Comparison of ENCODE assay signal across 8 mouse cellular contexts in the genomic region with DNA sequence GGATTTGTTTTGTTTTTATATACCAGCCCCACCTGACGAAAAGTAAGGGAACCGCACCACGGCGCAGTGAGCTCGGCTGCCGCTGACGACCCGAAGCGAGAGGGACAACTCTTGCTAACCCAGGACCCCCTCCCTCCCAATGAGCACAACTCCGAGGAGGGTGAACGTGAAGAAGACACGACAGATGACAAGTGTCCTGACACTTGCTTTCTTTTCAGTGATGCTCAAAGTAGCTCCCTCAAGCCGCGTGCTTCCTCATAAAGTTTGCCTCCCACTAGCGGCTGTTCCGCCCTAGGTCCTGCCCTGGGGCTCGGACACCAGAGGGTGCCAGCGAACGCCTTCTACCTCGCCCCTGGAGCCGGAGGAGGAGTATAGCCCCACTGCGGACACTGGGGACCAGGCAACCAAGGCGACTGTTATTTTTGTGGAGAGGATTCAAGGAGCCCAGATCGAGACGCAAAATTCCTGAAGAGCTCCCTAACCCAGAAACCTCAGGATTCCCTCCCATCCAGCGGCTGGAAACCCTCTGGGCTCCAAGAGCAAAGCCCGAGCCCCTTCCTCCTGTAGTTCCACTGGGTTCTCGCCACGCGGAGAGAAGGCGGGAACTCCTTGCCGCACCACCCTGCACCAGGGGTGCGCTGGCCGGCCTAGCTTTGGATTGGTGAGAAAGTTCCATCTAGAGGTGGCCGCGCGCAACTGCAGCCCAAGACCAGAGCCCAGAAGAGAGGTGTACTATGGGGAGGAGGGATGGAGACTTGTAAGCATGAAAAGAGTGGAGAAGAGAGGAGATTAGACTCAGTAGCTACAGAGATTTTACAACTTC. TPM values are rescaled to one million over a fixed set of nuclear protein-coding genes. Genes with fewer than 3 reads are reported as not detected.
DNase-seq lines count a peak whose midpoint lies in the region; ATAC-seq and TF ChIP-seq lines count a peak whose summit lies in the region.

No protein-coding gene starts in this region.

- DNase-seq in c-Kit-positive CD71-positive TER-119-negative erythroid progenitor cells, embryonic 14.5 days (ENCODE audit: low read depth) = peak; percentile 56
- DNase-seq in heart, postnatal 10 days = peak; percentile 82 to 83
- DNase-seq in large intestine, adult 2 months (ENCODE audit: low read depth, low spot score) = peak; percentile 16
- DNase-seq in liver, postnatal 0 days = peak; percentile 84
- DNase-seq in testis, postnatal 10 days (ENCODE audit: low spot score) = peak; percentile 83

- peaks cover 37% of the 10 kb centered on the region for H3K4me1 ChIP-seq in E14TG2a.4 (replicated peaks; ENCODE audit: low read depth, low read length)
- H3K4me1 ChIP-seq in forebrain, embryonic 12.5 days = peaks cover 29% of the 10 kb centered on the region
- peaks cover 11% of the 10 kb centered on the region for H3K4me1 ChIP-seq in liver, postnatal 0 days (ENCODE audit: insufficient read depth)
- no peaks in the 10 kb centered on the region for H3K4me1 ChIP-seq in neural tube, embryonic 14.5 days (ENCODE audit: control insufficient read depth, insufficient read depth, low read length)

- H3K27ac ChIP-seq in forebrain, embryonic 12.5 days = no peak overlapping the region
- H3K27ac ChIP-seq in liver, postnatal 0 days (ENCODE audit: low read depth) = no peak overlapping the region
- no peak overlapping the region for H3K27ac ChIP-seq in neural tube, embryonic 14.5 days (ENCODE audit: low read depth, low read length)

- peaks cover 86% of the 10 kb centered on the region for H3K27me3 ChIP-seq in E14TG2a.4 (ENCODE audit: insufficient read depth, low read length)
- H3K27me3 ChIP-seq in forebrain, embryonic 12.5 days = peaks cover 52% of the 10 kb centered on the region
- peaks cover 50% of the 10 kb centered on the region for H3K27me3 ChIP-seq in liver, postnatal 0 days (ENCODE audit: insufficient read depth, low read length)
- peaks cover 14% of the 10 kb centered on the region for H3K27me3 ChIP-seq in neural tube, embryonic 14.5 days (ENCODE audit: control insufficient read depth, insufficient read depth, low read length)

- H3K4me3 ChIP-seq in E14TG2a.4 (replicated peaks; ENCODE audit: low read length) = peak overlapping the region; percentile 80
- peak overlapping the region; percentile 56 for H3K4me3 ChIP-seq in forebrain, embryonic 12.5 days (replicated peaks)
- H3K4me3 ChIP-seq in liver, postnatal 0 days (ENCODE audit: low read depth, low read length) = peak overlapping the region; percentile 55
- peak overlapping the region; percentile 53 for H3K4me3 ChIP-seq in neural tube, embryonic 14.5 days (ENCODE audit: low read depth, low read length)

- H3K4me2 ChIP-seq in forebrain, embryonic 12.5 days = peak overlapping the region; percentile 97
- peak overlapping the region; percentile 88 for H3K4me2 ChIP-seq in liver, postnatal 0 days (ENCODE audit: low read depth, low read length)
- peak overlapping the region; percentile 95 for H3K4me2 ChIP-seq in neural tube, embryonic 14.5 days (ENCODE audit: low read depth, low read length)

- under 1% methylated on average over 37 of the region's 37 CpGs for WGBS in forebrain, embryonic 12.5 days
- WGBS in large intestine, adult 2 months = 2% methylated on average over 37 of the region's 37 CpGs
- under 1% methylated on average over 37 of the region's 37 CpGs for WGBS in liver, postnatal 0 days (ENCODE audit: insufficient replicate concordance)
- under 1% methylated on average over 37 of the region's 37 CpGs for WGBS in neural tube, embryonic 14.5 days

- H3K9me3 ChIP-seq in E14TG2a.4 (ENCODE audit: low read length) = no peaks in the 10 kb centered on the region
- no peaks in the 10 kb centered on the region for H3K9me3 ChIP-seq in forebrain, embryonic 12.5 days
- no peaks in the 10 kb centered on the region for H3K9me3 ChIP-seq in liver, postnatal 0 days (ENCODE audit: low read length)
- H3K9me3 ChIP-seq in neural tube, embryonic 14.5 days (ENCODE audit: control insufficient read depth, low read length) = no peaks in the 10 kb centered on the region

- peak; percentile 90 for ATAC-seq in forebrain, embryonic 12.5 days (ENCODE audit: low FRiP score)
- peak; percentile 86 for ATAC-seq in liver, postnatal 0 days
- peak; percentile 91 for ATAC-seq in neural tube, embryonic 14.5 days (ENCODE audit: low read depth)

- peak overlapping the region; percentile 60; the same call in 1 of the 2 replicates for H3K9ac ChIP-seq in forebrain, embryonic 12.5 days
- H3K9ac ChIP-seq in liver, postnatal 0 days (replicated peaks) = peak overlapping the region; percentile 34; the same call in 1 of the 2 replicates
- no peak overlapping the region for H3K9ac ChIP-seq in neural tube, embryonic 14.5 days (replicated peaks; ENCODE audit: low read depth, low read length)

- H3K36me3 ChIP-seq in E14TG2a.4 (ENCODE audit: insufficient read depth, low read length) = no peaks in the 10 kb centered on the region
- no peaks in the 10 kb centered on the region for H3K36me3 ChIP-seq in forebrain, embryonic 12.5 days (replicated peaks)
- no peaks in the 10 kb centered on the region for H3K36me3 ChIP-seq in liver, postnatal 0 days (replicated peaks; ENCODE audit: insufficient read depth, low read length)
- no peaks in the 10 kb centered on the region for H3K36me3 ChIP-seq in neural tube, embryonic 14.5 days (ENCODE audit: control insufficient read depth, insufficient read depth, low read length)

- intact Hi-C loops in heart, postnatal 10 days (cut with DNase I) = loop anchor here (1.0 kb wide), 1 partner anchor 478 kb away; no protein-coding TSS in a partner anchor

- peak; percentile 84 for TF ChIP-seq CTCF in E14TG2a.4 (conservative IDR thresholded peaks at IDR 0.05; ENCODE audit: low read length)
- TF ChIP-seq CTCF in liver, postnatal 0 days (IDR thresholded peaks at IDR 0.05; ENCODE audit: low read depth) = peak; percentile 90

- no peak for TF ChIP-seq EP300 in liver, postnatal 0 days (IDR thresholded peaks at IDR 0.05; ENCODE audit: low read depth)

RNA-seq across cellular contexts. Expression of gene Grm8, which starts 0.6 kb away (rescaled TPM):
- 1.7 and 3.0 TPM in 2 replicates for polyA plus RNA-seq in forebrain, embryonic 12.5 days (2016; fragmentation: Nextera tagmentation; extraction: Ambion mirVana)
- total RNA-seq in heart, postnatal 10 days (2021) = under 1 TPM in 1 of 2 experiments, not detected in 1; 0.07 TPM
- polyA plus RNA-seq in large intestine, adult 2 months (2012; rRNA removed) = 0.17 and 0.22 TPM in 2 replicates
- 0.05 TPM in 1 of 2 replicates, not detected in the other for polyA plus RNA-seq in liver, postnatal 0 days (2015; fragmentation: Nextera tagmentation; extraction: Ambion mirVana)
- polyA plus RNA-seq in neural tube, embryonic 14.5 days (2014; fragmentation: Nextera tagmentation; extraction: Ambion mirVana) = 13.3 and 18.1 TPM in 2 replicates

Comparison
In these comparisons a context has a peak if more than half of its experiments do, and no peak if none do; other contexts are left out.
1. DNase-seq: peak in every context shown above with its lines; median percentile 84 in liver, postnatal 0 days; 83 in testis, postnatal 10 days; 82 in heart, postnatal 10 days; 56 in c-Kit-positive CD71-positive TER-119-negative erythroid progenitor cells, embryonic 14.5 days; 16 in large intestine, adult 2 months.